ENCODE assay signal across 10 mouse cellular contexts in the genomic region with DNA sequence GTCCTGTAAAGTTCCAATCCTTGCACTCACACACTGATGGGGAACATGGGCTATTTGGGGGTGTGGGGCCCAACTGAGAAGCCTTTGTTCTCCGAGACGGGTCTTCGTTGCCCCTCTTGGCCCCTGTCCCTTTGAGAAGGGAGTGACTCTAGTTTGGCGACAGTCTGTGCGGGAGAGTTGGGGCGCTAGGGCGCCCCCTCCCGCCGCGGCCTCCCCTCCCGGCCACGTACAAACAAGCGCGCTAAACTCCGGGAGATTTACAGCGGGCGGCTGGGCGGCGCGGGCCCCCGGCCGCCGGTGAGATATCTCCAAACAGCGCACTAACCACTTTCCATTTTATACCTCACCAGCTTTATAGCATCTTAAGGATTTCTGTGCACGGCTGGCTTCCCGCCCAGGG.
DNase-seq lines count a peak whose midpoint lies in the region; ATAC-seq lines count a peak whose summit lies in the region.
"Had no signal": no experiment of that assay in that cellular context is flagged by ENCODE, and none has a peak within 500 bp of the region (broad histone marks: within the 10 kb centered on the region; RNA-seq: fewer than 3 reads in every experiment).

No protein-coding gene starts in this region.

- no peaks in the 10 kb centered on the region for H3K9me3 ChIP-seq in liver, embryonic 12.5 days (replicated peaks)
- H3K9me3 ChIP-seq in forebrain, embryonic 13.5 days (replicated peaks) = no peaks in the 10 kb centered on the region
- no peaks in the 10 kb centered on the region for H3K9me3 ChIP-seq in limb, embryonic 12.5 days
- H3K9me3 ChIP-seq in stomach, embryonic 14.5 days (ENCODE audit: control insufficient read depth, low read depth, low read length) = no peaks in the 10 kb centered on the region

- no peak for ATAC-seq in liver, embryonic 12.5 days
- ATAC-seq in forebrain, embryonic 13.5 days = no peak
- ATAC-seq in limb, embryonic 12.5 days (ENCODE audit: insufficient number of reproducible peaks, insufficient read depth, low FRiP score, low TSS enrichment, low read depth) = no peak
- ATAC-seq in stomach, embryonic 14.5 days (ENCODE audit: insufficient number of reproducible peaks, insufficient read depth, low FRiP score, low read depth) = no peak
- ATAC-seq: Patski had no signal

- no peak overlapping the region for H3K4me3 ChIP-seq in liver, embryonic 12.5 days
- H3K4me3 ChIP-seq in forebrain, embryonic 13.5 days = peak overlapping the region; percentile 30
- peak overlapping the region; percentile 34 for H3K4me3 ChIP-seq in limb, embryonic 12.5 days (replicated peaks)
- H3K4me3 ChIP-seq in stomach, embryonic 14.5 days (ENCODE audit: low read depth, low read length) = 0 out of 2 replicates have a peak overlapping the region, but pooled peaks have one; percentile 9

- H3K4me2 ChIP-seq in liver, embryonic 12.5 days = peak overlapping the region; percentile 29
- peak overlapping the region; percentile 63 for H3K4me2 ChIP-seq in forebrain, embryonic 13.5 days
- H3K4me2 ChIP-seq in limb, embryonic 12.5 days = peak overlapping the region; percentile 69
- peak overlapping the region; percentile 38 for H3K4me2 ChIP-seq in stomach, embryonic 14.5 days (replicated peaks; ENCODE audit: low read depth, low read length)

- 2% methylated on average over 26 of the region's 26 CpGs for WGBS in liver, embryonic 12.5 days (ENCODE audit: insufficient replicate concordance)
- WGBS in forebrain, embryonic 13.5 days = under 1% methylated on average over 21 of the region's 26 CpGs
- WGBS in limb, embryonic 12.5 days = under 1% methylated on average over 26 of the region's 26 CpGs
- WGBS in stomach, embryonic 14.5 days = under 1% methylated on average over 26 of the region's 26 CpGs

- DNase-seq in liver = no peak
- no peak for DNase-seq in right cerebral cortex, adult 2 months (ENCODE audit: low spot score in 2 of 2)
- no peak for DNase-seq in cerebellum, adult 11-12 months
- DNase-seq: cerebellum, postnatal 14 days; heart, postnatal 10 days had no signal

- no peaks in the 10 kb centered on the region for H3K4me1 ChIP-seq in liver, embryonic 12.5 days
- peaks cover 10% of the 10 kb centered on the region for H3K4me1 ChIP-seq in forebrain, embryonic 13.5 days
- H3K4me1 ChIP-seq in limb, embryonic 12.5 days (replicated peaks) = peaks cover 20% of the 10 kb centered on the region
- H3K4me1 ChIP-seq in stomach, embryonic 14.5 days (ENCODE audit: control insufficient read depth, insufficient read depth, low read length) = peaks cover 7% of the 10 kb centered on the region; the same call in 1 of the 2 replicates

- H3K9ac ChIP-seq in liver, embryonic 12.5 days = no peak overlapping the region
- peak overlapping the region; percentile 60 for H3K9ac ChIP-seq in forebrain, embryonic 13.5 days
- H3K9ac ChIP-seq in limb, embryonic 12.5 days (replicated peaks) = peak overlapping the region; percentile 52
- no peak overlapping the region for H3K9ac ChIP-seq in stomach, embryonic 14.5 days (replicated peaks; ENCODE audit: low read depth, low read length)

- no peaks in the 10 kb centered on the region for H3K36me3 ChIP-seq in liver, embryonic 12.5 days
- no peaks in the 10 kb centered on the region for H3K36me3 ChIP-seq in forebrain, embryonic 13.5 days (ENCODE audit: poor library complexity, severe bottlenecking)
- H3K36me3 ChIP-seq in limb, embryonic 12.5 days = no peaks in the 10 kb centered on the region
- H3K36me3 ChIP-seq in stomach, embryonic 14.5 days (ENCODE audit: control insufficient read depth, insufficient read depth, low read length) = no peaks in the 10 kb centered on the region

- no peak overlapping the region for H3K27ac ChIP-seq in liver, embryonic 12.5 days
- no peak overlapping the region for H3K27ac ChIP-seq in forebrain, embryonic 13.5 days
- no peak overlapping the region; the same call in 1 of the 2 replicates for H3K27ac ChIP-seq in limb, embryonic 12.5 days
- H3K27ac ChIP-seq in stomach, embryonic 14.5 days (ENCODE audit: low read length) = no peak overlapping the region

- peaks cover 84% of the 10 kb centered on the region for H3K27me3 ChIP-seq in liver, embryonic 12.5 days (replicated peaks)
- peaks cover 69% of the 10 kb centered on the region for H3K27me3 ChIP-seq in forebrain, embryonic 13.5 days
- H3K27me3 ChIP-seq in limb, embryonic 12.5 days = peaks cover 95% of the 10 kb centered on the region
- peaks cover 16% of the 10 kb centered on the region; the same call in 1 of the 2 replicates for H3K27me3 ChIP-seq in stomach, embryonic 14.5 days (ENCODE audit: control insufficient read depth, insufficient read depth, low read length)
- H3K27me3 ChIP-seq: Patski had no signal

Comparison
In these comparisons a context has a peak if more than half of its experiments do, and no peak if none do; other contexts are left out.
1. H3K9ac ChIP-seq: peak in forebrain, embryonic 13.5 days (single experiment) and limb, embryonic 12.5 days (single experiment); none in liver, embryonic 12.5 days (single experiment) and stomach, embryonic 14.5 days (single experiment).
2. Peak in every context shown above with its lines, with median percentiles within 50 percentile points of each other: H3K4me2 ChIP-seq.